Mouse (Mus musculus) hindbrain, embryonic 15.5 days (tissue): ENCODE measurements around the gene Akap8. TPM values are rescaled to one million over a fixed set of nuclear protein-coding genes. Genes with fewer than 3 reads are reported as not detected.

Source experiments
- ATAC-seq: fragments of 200-750 bp; cut with Nextera tagmentation; 2 replicates; pipeline ENCODE4 v1.8.0; 2017; ENCODE audit warnings: low read depth, moderate number of reproducible peaks, moderate TSS enrichment; ENCODE audit not compliant: low FRiP score
- H3K27ac ChIP-seq: fragments of 300-500 bp; sonication (generic); replicated peaks from 2 replicates; pipeline ENCODE4 v1.5.1; 2015; ENCODE audit warnings: mild to moderate bottlenecking, inconsistent platforms
- H3K27me3 ChIP-seq: fragments of 300-500 bp; sonication (generic); 2 replicates; pipeline ENCODE4 v1.6.1; 2015; ENCODE audit warnings: control low read depth, inconsistent platforms
- H3K36me3 ChIP-seq: fragments of 300-500 bp; sonication (generic); 2 replicates; pipeline ENCODE4 v1.6.1; 2015; ENCODE audit warnings: control low read depth, inconsistent platforms
- H3K4me1 ChIP-seq: fragments of 300-500 bp; sonication (generic); replicated peaks from 2 replicates; pipeline ENCODE4 v1.6.1; 2015; ENCODE audit warnings: control low read depth, inconsistent platforms
- H3K4me2 ChIP-seq: fragments of 300-500 bp; sonication (generic); 2 replicates; pipeline ENCODE4 v1.6.1; 2015; ENCODE audit warnings: moderate library complexity, mild to moderate bottlenecking, inconsistent platforms
- H3K4me3 ChIP-seq: fragments of 300-500 bp; sonication (generic); 2 replicates; pipeline ENCODE4 v1.5.1; 2015; ENCODE audit warnings: mild to moderate bottlenecking, inconsistent platforms
- H3K9ac ChIP-seq: fragments of 300-500 bp; sonication (generic); 2 replicates; pipeline ENCODE4 v1.6.1; 2015; ENCODE audit warnings: inconsistent platforms
- H3K9me3 ChIP-seq: fragments of 300-500 bp; sonication (generic); 2 replicates; pipeline ENCODE4 v1.6.1; 2016; ENCODE audit warnings: control low read depth, inconsistent platforms
- WGBS: fragments of 180-500 bp; shearing (Covaris S2); methylation state at CpG from one replicate; pipeline ENCODE4 v1.1.7; 2015; 5-methylcytosine and 5-hydroxymethylcytosine counted together
- polyA plus RNA-seq: library from polyadenylated mRNA; unstranded; fragments of >200 nt; fragmentation: Nextera tagmentation; extraction: Ambion mirVana; gene quantifications from 2 replicates; pipeline ENCODE4 v1.2.1, GENCODE M21; 2015

Gene Akap8
- polyA plus RNA-seq, 1 experiment from 2014 or later: 106 TPM

DNA sequence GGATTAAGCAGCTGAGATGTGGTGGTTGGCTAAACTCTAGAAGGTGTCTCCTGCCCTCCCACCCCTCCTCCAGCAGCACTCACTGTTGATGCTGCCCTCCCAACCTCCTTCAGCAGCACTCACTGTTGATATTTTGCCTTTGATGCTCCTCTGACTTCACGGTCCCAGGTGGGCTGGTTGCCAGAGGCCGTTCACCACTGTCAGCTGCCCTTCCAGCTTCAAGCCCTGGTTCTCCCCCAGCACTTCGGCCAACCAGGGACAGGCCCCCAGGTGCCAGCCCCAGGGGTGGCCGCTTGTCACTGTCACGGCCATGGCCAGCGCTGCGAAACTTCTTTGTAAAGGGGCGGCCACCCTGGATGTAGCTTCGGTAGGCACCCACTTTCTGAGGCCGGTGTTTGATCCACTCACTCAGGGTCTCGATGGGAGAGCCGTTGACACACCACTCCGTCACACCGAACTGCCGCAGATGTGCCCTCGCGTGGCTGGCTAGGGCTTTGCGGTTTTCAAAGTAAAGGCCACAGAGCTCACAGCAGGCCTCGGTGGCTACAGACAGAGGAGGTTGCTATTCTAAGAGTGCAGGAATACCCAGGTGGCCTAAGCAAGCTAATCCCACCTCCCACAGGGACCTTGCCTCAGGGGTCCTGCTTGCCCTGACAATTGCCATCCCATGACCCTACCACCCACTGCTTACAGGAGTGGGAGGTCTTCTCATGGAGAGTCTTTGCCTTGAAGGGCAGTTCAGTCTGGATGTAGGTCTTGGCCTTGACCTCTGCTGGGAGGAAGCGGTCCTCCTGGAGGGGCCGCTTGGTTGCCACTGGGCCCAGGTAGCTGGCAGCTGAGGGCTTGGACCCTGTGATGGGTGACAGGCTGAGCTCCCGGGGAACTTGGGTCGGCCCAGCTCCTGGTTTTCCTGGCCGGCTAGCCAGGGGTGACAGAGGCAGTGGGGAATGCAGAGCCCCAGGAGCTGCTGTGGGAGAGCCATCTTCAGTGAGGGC is 36.0 kb upstream of the Akap8 start:
- H3K4me3 ChIP-seq: no peak overlapping the region

DNA sequence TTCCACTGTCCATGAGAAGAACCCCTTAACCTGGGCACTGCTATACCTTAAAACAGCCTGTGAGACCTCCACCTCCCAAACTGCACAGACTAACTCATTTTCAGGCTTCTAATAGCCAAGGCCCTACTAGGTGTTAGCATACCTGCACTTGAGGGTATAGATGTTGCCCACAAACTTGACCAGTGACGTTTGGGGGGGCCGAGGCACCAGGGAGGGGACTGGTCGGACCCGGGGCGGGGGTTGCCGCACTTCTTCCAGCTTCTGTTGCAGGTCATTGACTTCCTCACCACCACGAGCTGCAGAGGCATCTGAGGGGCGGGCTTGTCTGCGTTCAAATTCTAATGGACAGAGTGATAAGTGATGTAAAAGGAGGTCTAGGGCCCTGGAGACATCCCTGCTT is 35.2 kb upstream of the Akap8 start:
- Histone ChIP-seq H3K27me3 (no peaks in the 10 kb centered on the region), H3K4me3 (no peak overlapping the region), H3K9ac (no peak overlapping the region), H3K27ac (no peak overlapping the region), H3K9me3 (no peaks in the 10 kb centered on the region), H3K36me3 (peaks cover 68% of the 10 kb centered on the region), H3K4me2 (no peak overlapping the region), H3K4me1 (peaks cover 15% of the 10 kb centered on the region)
- WGBS: 91% methylated on average over 9 of the region's 9 CpGs
- ATAC-seq: no peak

More for the DNA sequence above, 36.0 kb upstream of the Akap8 start:
- ATAC-seq: no peak
- H3K9ac ChIP-seq: no peak overlapping the region
- H3K27ac ChIP-seq: no peak overlapping the region
- no peaks in the 10 kb centered on the region for H3K9me3 ChIP-seq
- H3K4me2 ChIP-seq: no peak overlapping the region
- peaks cover 22% of the 10 kb centered on the region for H3K4me1 ChIP-seq
- no peaks in the 10 kb centered on the region for H3K27me3 ChIP-seq
- peaks cover 74% of the 10 kb centered on the region for H3K36me3 ChIP-seq
- 81% methylated on average over 24 of the region's 24 CpGs for WGBS

DNA sequence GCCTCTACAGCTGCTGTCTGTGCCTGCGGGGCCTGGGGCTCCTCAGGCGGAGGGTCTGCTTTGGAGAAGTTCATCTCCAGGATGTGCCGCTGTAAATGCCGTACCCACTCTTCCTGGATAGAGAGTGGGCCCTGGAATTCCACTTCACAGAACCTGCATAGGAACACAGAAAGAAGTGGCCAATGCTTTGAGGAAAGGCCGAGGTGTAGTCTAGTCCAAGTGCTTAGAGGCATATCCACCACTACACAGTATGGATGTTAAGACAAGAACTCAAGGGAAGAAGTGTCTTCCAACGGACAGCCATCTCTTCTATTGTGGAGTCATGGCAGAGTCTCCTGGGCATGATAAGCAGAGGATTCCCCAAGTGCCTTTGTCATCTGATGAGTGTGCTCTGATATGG is 34.0 kb upstream of the Akap8 start:
- ATAC-seq: no peak
- Histone ChIP-seq H3K4me2 (no peak overlapping the region), H3K4me3 (no peak overlapping the region), H3K9me3 (no peaks in the 10 kb centered on the region), H3K27me3 (no peaks in the 10 kb centered on the region), H3K36me3 (peaks cover 56% of the 10 kb centered on the region), H3K27ac (no peak overlapping the region), H3K4me1 (peaks cover 19% of the 10 kb centered on the region), H3K9ac (no peak overlapping the region)
- WGBS: 90% methylated on average over 6 of the region's 6 CpGs

DNA sequence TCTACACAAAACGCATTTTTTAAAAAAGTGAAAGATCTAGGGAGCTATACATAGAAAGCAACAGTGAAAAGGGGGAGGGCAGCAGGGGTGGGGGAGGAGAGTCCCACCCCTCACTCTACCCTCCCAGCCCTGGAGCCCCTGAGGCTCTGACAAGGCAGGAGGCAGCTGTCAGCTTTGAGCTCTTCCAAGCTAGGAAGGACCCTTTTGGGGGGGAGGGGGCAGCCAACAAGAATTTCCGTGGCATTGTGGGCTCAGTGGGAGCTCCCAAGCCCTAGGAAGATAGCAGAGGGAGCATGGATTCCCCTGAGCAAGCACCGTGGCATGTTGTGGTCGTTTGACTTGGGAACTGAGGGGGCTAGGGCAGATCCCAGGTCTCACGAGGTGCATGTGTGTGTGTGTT is 33.2 kb upstream of the Akap8 start:
- H3K9me3 ChIP-seq: no peaks in the 10 kb centered on the region
- no peak overlapping the region for H3K4me3 ChIP-seq
- no peak overlapping the region for H3K9ac ChIP-seq
- no peak overlapping the region for H3K4me2 ChIP-seq
- no peak for ATAC-seq
- peak overlapping the region; percentile 42 for H3K27ac ChIP-seq
- WGBS: 44% methylated on average over 5 of the region's 5 CpGs
- H3K4me1 ChIP-seq: peaks cover 23% of the 10 kb centered on the region
- peaks cover 48% of the 10 kb centered on the region for H3K36me3 ChIP-seq
- no peaks in the 10 kb centered on the region for H3K27me3 ChIP-seq

DNA sequence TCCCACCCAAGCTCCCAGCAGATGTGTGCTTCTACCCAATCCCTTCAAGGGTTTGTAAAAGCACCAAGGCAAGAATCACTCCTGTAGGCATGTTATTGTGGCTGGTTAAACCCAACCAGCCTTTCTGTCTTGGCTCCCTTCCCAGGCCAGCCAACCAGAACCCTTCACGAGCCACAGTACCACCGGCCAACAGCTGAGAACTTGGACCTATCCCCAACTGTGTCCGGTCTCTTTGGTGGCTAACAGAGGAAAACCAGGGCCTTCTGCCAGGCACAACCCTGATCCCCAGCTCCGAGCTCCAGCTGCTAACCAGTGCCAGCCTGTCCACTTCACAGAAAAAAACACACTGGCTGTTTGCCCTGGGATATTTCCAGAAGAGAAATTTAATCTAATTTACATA is 32.7 kb upstream of the Akap8 start:
- no peak overlapping the region for H3K4me3 ChIP-seq
- no peak overlapping the region for H3K4me2 ChIP-seq
- 41% methylated on average over 4 of the region's 4 CpGs for WGBS
- no peaks in the 10 kb centered on the region for H3K27me3 ChIP-seq
- 0 out of 2 replicates have a peak overlapping the region, but pooled peaks have one; percentile 36 for H3K27ac ChIP-seq
- no peak overlapping the region for H3K9ac ChIP-seq
- H3K36me3 ChIP-seq: peaks cover 42% of the 10 kb centered on the region
- ATAC-seq: no peak
- H3K9me3 ChIP-seq: no peaks in the 10 kb centered on the region
- peaks cover 29% of the 10 kb centered on the region for H3K4me1 ChIP-seq

DNA sequence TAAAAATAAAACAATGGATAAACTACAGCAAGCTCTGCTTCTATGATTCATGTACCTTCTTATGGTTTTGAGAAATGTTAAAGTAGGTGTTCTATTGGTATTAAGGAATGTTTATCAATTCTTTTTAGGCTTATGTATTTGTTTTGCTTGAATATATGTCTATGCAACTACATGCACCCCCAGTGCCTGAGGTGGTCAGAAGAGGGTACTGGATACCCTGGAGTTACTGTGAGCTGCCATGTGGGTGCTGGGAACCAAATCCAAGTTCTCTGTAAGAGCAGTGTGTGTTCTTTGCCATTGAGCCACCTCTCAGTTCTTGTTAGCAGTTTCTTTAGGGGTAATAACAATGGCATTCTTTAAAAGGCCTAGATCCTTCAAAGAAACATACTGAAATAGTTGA is 30.7 kb upstream of the Akap8 start:
- Histone ChIP-seq H3K4me2 (no peak overlapping the region), H3K27me3 (no peaks in the 10 kb centered on the region), H3K4me3 (no peak overlapping the region), H3K9me3 (no peaks in the 10 kb centered on the region), H3K9ac (no peak overlapping the region), H3K4me1 (peaks cover 43% of the 10 kb centered on the region), H3K36me3 (peaks cover 23% of the 10 kb centered on the region), H3K27ac (no peak overlapping the region)
- no peak for ATAC-seq

DNA sequence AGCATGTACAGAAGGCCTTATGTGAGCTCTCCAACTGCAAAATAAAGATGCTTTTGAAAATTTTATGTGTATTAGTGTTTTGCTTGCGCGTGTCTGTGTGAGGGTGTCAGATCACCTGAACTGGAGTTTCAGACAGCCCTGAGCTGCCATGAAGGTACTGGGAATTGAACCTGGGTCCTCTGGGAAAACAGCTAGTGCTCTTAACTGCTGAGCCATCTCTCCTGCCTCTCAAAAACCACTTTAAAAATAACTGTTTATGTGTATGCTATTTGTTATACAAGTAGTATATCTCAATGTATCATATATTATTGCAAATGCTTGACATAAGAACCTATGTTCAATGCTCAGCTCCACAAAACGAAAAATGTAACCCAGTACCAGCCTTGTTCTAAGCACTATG is 30.2 kb upstream of the Akap8 start:
- Histone ChIP-seq H3K4me1 (peaks cover 43% of the 10 kb centered on the region), H3K9ac (no peak overlapping the region), H3K36me3 (peaks cover 18% of the 10 kb centered on the region), H3K27ac (no peak overlapping the region), H3K27me3 (no peaks in the 10 kb centered on the region), H3K4me3 (peak overlapping the region; percentile 90; the same call in 1 of the 2 replicates), H3K4me2 (peak overlapping the region; percentile 76), H3K9me3 (no peaks in the 10 kb centered on the region)
- ATAC-seq: no peak
- 78% methylated on average over 3 of the region's 3 CpGs for WGBS

DNA sequence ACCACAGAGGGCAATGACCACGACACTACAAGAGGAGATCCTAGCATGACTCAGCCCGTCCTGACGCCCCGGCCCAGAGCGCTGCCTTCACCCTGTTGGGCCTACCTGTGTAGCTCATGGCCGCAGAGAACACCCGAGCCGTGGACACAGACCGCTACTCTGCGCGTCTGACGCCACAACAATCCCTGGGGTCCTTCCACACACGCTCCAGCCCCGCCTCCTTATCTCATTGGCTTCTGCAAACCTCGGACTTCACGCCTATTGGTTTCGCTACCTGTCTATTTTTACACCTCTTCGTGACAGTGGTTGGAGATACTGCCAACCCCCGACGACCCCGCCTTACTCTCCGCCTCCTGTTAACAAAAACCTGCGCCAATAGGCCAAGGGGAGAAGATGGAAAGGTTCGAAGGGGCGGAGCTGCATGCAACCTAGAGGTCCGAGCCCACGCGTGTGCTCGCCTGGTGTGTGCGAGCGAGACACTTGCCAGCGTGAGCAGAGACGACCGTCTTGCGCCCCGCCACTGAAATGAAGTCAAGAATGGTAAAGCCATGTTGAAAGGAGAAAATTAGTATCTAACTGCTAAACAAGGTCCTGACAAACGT is 29.4 kb upstream of the Akap8 start, which contains the start of gene Akap8l:
Gene Akap8l (minus strand): TSS at position 226 of the 602 bp plus-strand sequence.
- under 1% methylated on average over 37 of the region's 37 CpGs for WGBS

DNA sequence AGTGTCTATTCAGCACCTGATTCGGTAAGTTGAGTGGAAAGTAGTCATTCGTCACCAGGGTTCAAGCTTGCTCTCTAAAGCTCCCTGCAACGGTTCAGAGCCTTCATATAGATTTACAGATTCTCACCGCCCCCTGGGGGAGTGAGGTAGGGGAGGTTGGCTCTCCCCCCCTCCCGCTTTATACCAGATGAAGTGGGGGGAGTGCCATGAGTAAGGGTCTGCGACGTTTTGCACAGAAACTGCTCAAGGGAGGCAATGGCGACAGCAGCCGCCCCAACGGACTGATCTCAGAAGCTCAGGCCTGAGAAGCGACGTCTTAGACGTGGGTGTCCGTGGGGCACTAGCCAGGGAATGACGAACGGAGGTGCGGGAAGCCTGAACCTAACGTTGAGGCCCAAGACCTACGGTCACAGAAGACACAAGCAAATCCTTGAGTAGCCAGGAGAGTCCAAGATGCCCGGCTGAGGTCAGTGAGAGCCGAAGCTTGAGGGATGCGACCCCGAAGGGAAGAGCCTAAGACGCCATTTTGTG is 28.9 kb upstream of the Akap8 start:
- Histone ChIP-seq H3K27me3 (no peaks in the 10 kb centered on the region), H3K4me1 (peaks cover 42% of the 10 kb centered on the region), H3K36me3 (peaks cover 8% of the 10 kb centered on the region), H3K27ac (peak overlapping the region; percentile 91), H3K4me3 (peak overlapping the region; percentile 90), H3K9me3 (no peaks in the 10 kb centered on the region), H3K4me2 (peak overlapping the region; percentile 76), H3K9ac (peak overlapping the region; percentile 87)
- peak; percentile 1 for ATAC-seq
- WGBS: under 1% methylated on average over 24 of the region's 24 CpGs

More for the DNA sequence above, 29.4 kb upstream of the Akap8 start, which contains the start of gene Akap8l:
- peaks cover 10% of the 10 kb centered on the region for H3K36me3 ChIP-seq
- peak within 1 kb of the TSS; percentile 91 for H3K27ac ChIP-seq
- H3K27me3 ChIP-seq: no peaks in the 10 kb centered on the region
- peak; percentile 97 for ATAC-seq
- H3K4me1 ChIP-seq: peaks cover 43% of the 10 kb centered on the region
- H3K9me3 ChIP-seq: no peaks in the 10 kb centered on the region
- H3K4me3 ChIP-seq: peak within 1 kb of the TSS; percentile 90
- peak within 1 kb of the TSS; percentile 76 for H3K4me2 ChIP-seq
- peak within 1 kb of the TSS; percentile 87 for H3K9ac ChIP-seq

DNA sequence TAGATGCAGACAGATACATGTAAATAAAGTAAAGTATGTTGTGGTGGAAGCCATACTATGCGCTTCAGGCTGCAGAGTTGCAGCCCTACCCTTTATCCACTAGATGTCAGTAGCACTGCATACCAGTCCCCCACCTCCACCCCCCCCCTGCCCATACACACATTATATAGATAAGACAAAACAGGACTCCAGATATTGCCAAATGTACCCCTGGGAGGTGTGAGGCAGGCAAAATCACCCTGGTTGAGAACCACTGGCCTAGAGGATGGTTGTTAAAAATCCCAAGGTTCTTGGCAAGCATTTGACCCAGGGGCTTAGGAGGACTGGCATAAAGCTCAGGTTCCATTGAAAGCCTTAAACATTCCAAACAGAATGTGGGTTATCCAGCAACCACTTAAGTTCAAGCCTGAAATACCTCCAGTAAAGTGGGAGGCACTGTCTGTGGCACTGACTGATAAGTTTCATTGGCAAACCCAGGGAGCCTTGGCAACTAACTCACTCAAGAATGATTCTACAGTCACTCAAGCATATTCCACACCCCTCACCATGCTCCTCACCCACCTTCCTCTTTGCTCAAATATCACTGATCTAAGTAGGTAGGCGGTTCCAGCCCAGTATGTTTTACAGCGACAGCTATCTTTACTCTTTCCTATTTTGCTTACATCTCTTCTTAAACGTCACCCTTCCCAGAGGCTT is 28.1 kb upstream of the Akap8 start:
- H3K27me3 ChIP-seq: no peaks in the 10 kb centered on the region
- H3K36me3 ChIP-seq: peaks cover 10% of the 10 kb centered on the region; the same call in 1 of the 2 replicates
- ATAC-seq: no peak
- H3K4me2 ChIP-seq: peak overlapping the region; percentile 76
- H3K9ac ChIP-seq: peak overlapping the region; percentile 87
- peaks cover 35% of the 10 kb centered on the region for H3K4me1 ChIP-seq
- peak overlapping the region; percentile 91 for H3K27ac ChIP-seq
- 5% methylated on average over 4 of the region's 4 CpGs for WGBS
- H3K4me3 ChIP-seq: peak overlapping the region; percentile 90
- H3K9me3 ChIP-seq: no peaks in the 10 kb centered on the region

DNA sequence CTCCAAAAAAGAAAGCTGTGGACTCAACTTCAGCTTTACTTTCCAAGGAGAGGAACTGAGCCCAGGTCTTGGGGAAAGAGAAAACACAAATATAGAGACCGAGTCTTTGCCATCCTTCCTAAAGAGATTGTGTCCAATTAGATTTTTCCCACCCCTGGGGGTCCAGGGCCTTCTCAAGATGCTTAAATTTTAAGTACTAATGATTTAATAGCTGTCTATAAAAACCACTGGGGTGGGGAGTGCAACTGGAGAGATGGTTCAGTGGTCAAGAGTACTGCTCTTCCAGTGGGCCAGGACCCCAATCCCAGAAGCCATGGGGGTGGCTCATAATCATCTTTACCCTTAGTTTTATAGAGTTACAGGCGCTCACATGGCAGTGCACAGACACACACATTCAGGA is 27.4 kb upstream of the Akap8 start:
- peak overlapping the region; percentile 90 for H3K4me3 ChIP-seq
- no peak overlapping the region for H3K9ac ChIP-seq
- H3K9me3 ChIP-seq: no peaks in the 10 kb centered on the region

More for the DNA sequence above, 27.4 kb upstream of the Akap8 start:
- peaks cover 29% of the 10 kb centered on the region for H3K4me1 ChIP-seq
- ATAC-seq: no peak
- peak overlapping the region; percentile 76 for H3K4me2 ChIP-seq
- 89% methylated on average over 2 of the region's 2 CpGs for WGBS
- H3K27me3 ChIP-seq: no peaks in the 10 kb centered on the region
- no peak overlapping the region for H3K27ac ChIP-seq
- H3K36me3 ChIP-seq: peaks cover 11% of the 10 kb centered on the region; the same call in 1 of the 2 replicates
